Mouse (Mus musculus) kidney, adult 2 months (tissue): ENCODE measurements around the gene Pebp1. TPM values are rescaled to one million over a fixed set of nuclear protein-coding genes. Genes with fewer than 3 reads are reported as not detected.

Experiments
- DNase-seq: peaks from one replicate; pipeline ENCODE4 v3.0.0; 2021
- H3K27ac ChIP-seq: fragments of 200-500 bp; 2 replicates; pipeline ENCODE4 v1.5.1; 2012; ENCODE audit warnings: low read depth, low read length, control low read depth, inconsistent platforms; ENCODE audit not compliant: insufficient read depth
- H3K27me3 ChIP-seq: fragments of 200-500 bp; replicated peaks from 2 replicates; pipeline ENCODE4 v1.6.1; 2012; ENCODE audit warnings: mild to moderate bottlenecking, moderate library complexity, low read length, inconsistent platforms; ENCODE audit not compliant: control insufficient read depth, insufficient read depth
- H3K36me3 ChIP-seq: fragments of 200-500 bp; 2 replicates; pipeline ENCODE4 v1.6.1; 2012; ENCODE audit warnings: mild to moderate bottlenecking, moderate library complexity, low read length, inconsistent platforms; ENCODE audit not compliant: control insufficient read depth, insufficient read depth
- H3K4me1 ChIP-seq: fragments of 200-500 bp; 2 replicates; pipeline ENCODE4 v1.6.1; 2011; ENCODE audit warnings: low read length; ENCODE audit not compliant: control insufficient read depth, insufficient read depth
- H3K4me3 ChIP-seq: fragments of 200-500 bp; 2 replicates; pipeline ENCODE4 v1.5.1; 2011; ENCODE audit warnings: mild to moderate bottlenecking, low read depth, low read length, control low read depth; ENCODE audit not compliant: insufficient read depth
- CTCF ChIP-seq: fragments of 200-500 bp; conservative IDR thresholded peaks from 2 replicates; pipeline ENCODE4 v1.5.1; 2011; ENCODE audit warnings: low read depth, mild to moderate bottlenecking, control low read depth, low read length, moderate library complexity, mixed read lengths; ENCODE audit not compliant: insufficient read depth, insufficient read length
- POLR2A ChIP-seq: fragments of 200-500 bp; IDR thresholded peaks from one replicate; pipeline ENCODE4 v1.6.1; 2011; ENCODE audit warnings: low read depth, low read length, control low read depth
- WGBS: fragments of 180-500 bp; shearing (Covaris S2); methylation state at CpG from one replicate; pipeline ENCODE4 v1.1.7; 2018; 5-methylcytosine and 5-hydroxymethylcytosine counted together
- polyA plus RNA-seq: library from polyadenylated mRNA; depleted of rRNA; stranded (reverse); fragments of >200 nt; gene quantifications from 2 replicates; pipeline ENCODE4 v1.2.3, GENCODE M21; 2012

The Pebp1 gene
- polyA plus RNA-seq, 1 experiment: 909 TPM

DNA sequence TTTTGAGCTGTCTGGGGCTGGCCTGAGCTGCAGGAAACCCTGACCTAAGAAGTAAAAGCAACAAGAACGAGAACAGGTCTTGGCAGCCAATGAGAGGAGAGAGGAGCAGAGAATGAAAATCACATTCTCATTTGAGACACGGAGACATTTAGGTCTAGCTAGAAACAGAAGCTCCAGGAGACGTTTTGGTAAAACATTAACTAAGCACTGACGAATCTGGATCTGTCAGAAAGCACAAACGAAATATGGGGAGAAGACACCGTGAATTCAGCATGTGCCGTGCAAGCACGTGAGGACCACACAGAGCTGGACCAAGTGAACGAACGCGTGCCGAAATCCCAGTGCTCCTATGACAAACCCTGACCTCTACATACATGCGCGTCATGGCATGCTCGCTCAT is 29.1 kb downstream of the Pebp1 start:
- no peaks in the 10 kb centered on the region for H3K27me3 ChIP-seq
- H3K36me3 ChIP-seq: no peaks in the 10 kb centered on the region; the same call in 1 of the 2 replicates
- H3K4me3 ChIP-seq: no peak overlapping the region
- H3K27ac ChIP-seq: no peak overlapping the region
- no peak for TF ChIP-seq POLR2A
- TF ChIP-seq CTCF: no peak
- DNase-seq: peak; percentile 65
- 58% methylated on average over 15 of the region's 15 CpGs for WGBS
- H3K4me1 ChIP-seq: no peaks in the 10 kb centered on the region

- no peak for TF ChIP-seq POLR2A
- no peak for TF ChIP-seq CTCF
- H3K27ac ChIP-seq: no peak overlapping the region
- H3K4me3 ChIP-seq: no peak overlapping the region
- no peaks in the 10 kb centered on the region for H3K36me3 ChIP-seq
- no peak for DNase-seq
- no peaks in the 10 kb centered on the region for H3K4me1 ChIP-seq
- 94% methylated on average over 3 of the region's 3 CpGs for WGBS
- no peaks in the 10 kb centered on the region for H3K27me3 ChIP-seq
Observed at GRCm38 (mm10) chr5:117251763-117252162, 35.7 kb downstream of the Pebp1 start.

- TF ChIP-seq CTCF: no peak
- TF ChIP-seq POLR2A: no peak
- Histone ChIP-seq H3K4me3 (no peak overlapping the region), H3K36me3 (no peaks in the 10 kb centered on the region), H3K4me1 (no peaks in the 10 kb centered on the region), H3K27me3 (no peaks in the 10 kb centered on the region), H3K27ac (no peak overlapping the region)
- DNase-seq: no peak
- 68% methylated on average over 21 of the region's 24 CpGs for WGBS
Observed at GRCm38 (mm10) chr5:117250796-117251195, 36.6 kb downstream of the Pebp1 start.

DNA sequence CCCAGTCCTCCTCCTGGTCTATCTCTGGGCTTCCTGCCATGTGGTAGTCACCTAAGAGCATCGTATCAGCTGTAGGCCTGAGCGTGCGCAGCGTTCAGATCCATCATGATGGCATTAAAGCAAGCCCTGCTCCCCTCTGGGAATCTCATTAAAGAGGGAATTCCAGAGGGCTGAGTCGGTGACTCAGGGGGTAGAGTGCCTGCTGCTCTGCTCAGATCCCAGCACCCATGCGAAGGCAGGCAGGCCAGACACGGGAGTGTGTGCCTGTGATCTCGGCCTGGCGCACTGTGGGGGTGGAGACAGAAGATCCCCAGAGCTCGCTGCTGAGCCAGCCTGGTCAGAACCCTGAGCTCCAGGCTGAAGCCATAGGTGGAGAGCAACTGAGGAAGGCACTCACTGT is 39.1 kb downstream of the Pebp1 start:
- no peak for DNase-seq

DNA sequence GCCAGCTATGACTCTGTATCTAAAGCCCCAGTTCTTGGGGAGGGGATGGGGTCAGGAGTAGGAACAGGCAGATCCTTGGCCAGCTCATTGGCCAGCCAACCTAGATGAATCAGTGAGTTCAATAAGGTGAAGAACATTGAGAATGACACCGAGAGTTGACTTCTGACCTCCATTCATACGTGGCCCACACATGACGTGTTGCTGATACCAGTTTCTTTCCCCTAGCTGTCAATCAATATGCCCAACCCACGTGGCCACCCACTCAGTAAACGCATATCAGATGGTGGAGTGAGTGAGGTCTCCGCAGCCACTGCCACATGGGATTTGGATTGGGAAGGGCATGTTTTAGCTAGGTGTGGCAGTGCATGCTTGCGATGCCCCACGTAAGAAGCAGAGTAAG is 42.3 kb downstream of the Pebp1 start:
- Histone ChIP-seq H3K27ac (no peak overlapping the region), H3K4me3 (no peak overlapping the region), H3K27me3 (no peaks in the 10 kb centered on the region), H3K4me1 (no peaks in the 10 kb centered on the region), H3K36me3 (no peaks in the 10 kb centered on the region)
- 95% methylated on average over 8 of the region's 8 CpGs for WGBS
- TF ChIP-seq POLR2A: no peak
- TF ChIP-seq CTCF: no peak
- DNase-seq: no peak

More for the DNA sequence above, 39.1 kb downstream of the Pebp1 start:
- no peak overlapping the region for H3K4me3 ChIP-seq
- H3K27ac ChIP-seq: no peak overlapping the region
- no peaks in the 10 kb centered on the region for H3K27me3 ChIP-seq
- no peak for TF ChIP-seq CTCF
- no peak for TF ChIP-seq POLR2A
- no peaks in the 10 kb centered on the region for H3K36me3 ChIP-seq
- H3K4me1 ChIP-seq: no peaks in the 10 kb centered on the region
- WGBS: 54% methylated on average over 10 of the region's 10 CpGs

GRCm38 (mm10) chr5:117242671-117243478 is 44.5 kb downstream of the Pebp1 start:
- Histone ChIP-seq H3K4me3 (no peak overlapping the region), H3K27ac (no peak overlapping the region), H3K4me1 (no peaks in the 10 kb centered on the region), H3K27me3 (no peaks in the 10 kb centered on the region), H3K36me3 (no peaks in the 10 kb centered on the region)
- TF ChIP-seq POLR2A (no peak), CTCF (no peak)
- DNase-seq: no peak
- WGBS: 77% methylated on average over 22 of the region's 22 CpGs

- TF ChIP-seq POLR2A (no peak), CTCF (no peak)
- no peaks in the 10 kb centered on the region for H3K27me3 ChIP-seq
- H3K36me3 ChIP-seq: no peaks in the 10 kb centered on the region
- H3K27ac ChIP-seq: no peak overlapping the region
- no peaks in the 10 kb centered on the region for H3K4me1 ChIP-seq
- WGBS: 79% methylated on average over 16 of the region's 16 CpGs
- no peak for DNase-seq
- H3K4me3 ChIP-seq: no peak overlapping the region
Observed at GRCm38 (mm10) chr5:117241935-117242531, 45.4 kb downstream of the Pebp1 start.
